Mouse (Mus musculus) hindbrain, embryonic 12.5 days (tissue): ENCODE measurements around the gene Vmn1r94. TPM values are rescaled to one million over a fixed set of nuclear protein-coding genes. Genes with fewer than 3 reads are reported as not detected.
"Not testable (repeated sequence)": the region's sequence is repeated elsewhere in the genome, so short reads cannot be mapped to it uniquely, and the experiment has no call there.

Source experiments
- ATAC-seq: fragments of 200-750 bp; cut with Nextera tagmentation; 2 replicates; pipeline ENCODE4 v1.8.0; 2017; ENCODE audit warnings: moderate TSS enrichment; ENCODE audit not compliant: low FRiP score
- H3K27ac ChIP-seq: fragments of 300-500 bp; sonication (generic); 2 replicates; pipeline ENCODE4 v1.5.1; 2016; ENCODE audit warnings: mild to moderate bottlenecking
- H3K27me3 ChIP-seq: fragments of 300-500 bp; sonication (generic); 2 replicates; pipeline ENCODE4 v1.6.1; 2016; ENCODE audit warnings: mild to moderate bottlenecking
- H3K36me3 ChIP-seq: fragments of 300-500 bp; sonication (generic); 2 replicates; pipeline ENCODE4 v1.6.1; 2016; ENCODE audit warnings: mild to moderate bottlenecking
- H3K4me1 ChIP-seq: fragments of 300-500 bp; sonication (generic); 2 replicates; pipeline ENCODE4 v1.6.1; 2016
- H3K4me2 ChIP-seq: fragments of 300-500 bp; sonication (generic); replicated peaks from 2 replicates; pipeline ENCODE4 v1.6.1; 2016; ENCODE audit warnings: mild to moderate bottlenecking
- H3K4me3 ChIP-seq: fragments of 300-500 bp; sonication (generic); 2 replicates; pipeline ENCODE4 v1.5.1; 2016; ENCODE audit warnings: mild to moderate bottlenecking
- H3K9ac ChIP-seq: fragments of 300-500 bp; sonication (generic); 2 replicates; pipeline ENCODE4 v1.6.1; 2016; ENCODE audit warnings: mild to moderate bottlenecking, moderate library complexity
- H3K9me3 ChIP-seq: fragments of 300-500 bp; sonication (generic); replicated peaks from 2 replicates; pipeline ENCODE4 v1.6.1; 2016; ENCODE audit warnings: mild to moderate bottlenecking
- WGBS: fragments of 180-500 bp; shearing (Covaris S2); methylation state at CpG from one replicate; pipeline ENCODE4 v1.1.7; 2016; 5-methylcytosine and 5-hydroxymethylcytosine counted together
- polyA plus RNA-seq: library from polyadenylated mRNA; unstranded; fragments of >200 nt; fragmentation: Nextera tagmentation; extraction: Ambion mirVana; gene quantifications from 2 replicates; pipeline ENCODE4 v1.2.1, GENCODE M21; 2016

The Vmn1r94 gene
- polyA plus RNA-seq, result not detected in 2 replicates

GRCm38 (mm10) chr7:20168277-20168676 lies at the start of gene Vmn1r94:
Vmn1r94 (minus strand) TSS chr7:20168377.
- WGBS, result no CpG with 5 or more reads among the region's 3 CpGs
- not testable (repeated sequence) for H3K27me3 ChIP-seq, H3K36me3 ChIP-seq, H3K4me2 ChIP-seq, H3K9ac ChIP-seq, H3K4me3 ChIP-seq, ATAC-seq, H3K4me1 ChIP-seq, H3K9me3 ChIP-seq, H3K27ac ChIP-seq

GRCm38 (mm10) chr7:20205507-20205906 lies 37.3 kb upstream of the Vmn1r94 start, which contains the start of gene Gm6164:
Gm6164 (minus strand) TSS chr7:20205607.
- H3K27me3 ChIP-seq, H3K9me3 ChIP-seq, H3K4me2 ChIP-seq, H3K9ac ChIP-seq, H3K36me3 ChIP-seq, H3K4me3 ChIP-seq, ATAC-seq, H3K4me1 ChIP-seq, H3K27ac ChIP-seq: not testable (repeated sequence)
- no CpG with 5 or more reads among the region's 2 CpGs for WGBS

- WGBS, result no CpG with 5 or more reads among the region's 3 CpGs
- H3K9me3 ChIP-seq, H3K36me3 ChIP-seq, H3K4me1 ChIP-seq, H3K27me3 ChIP-seq, H3K4me2 ChIP-seq, H3K27ac ChIP-seq, H3K9ac ChIP-seq, H3K4me3 ChIP-seq, ATAC-seq: not testable (repeated sequence)
Measured at GRCm38 (mm10) chr7:20193410-20193809, 25.2 kb upstream of the Vmn1r94 start, which contains the start of gene Vmn1r95. Vmn1r95 (plus strand) TSS chr7:20193710.

DNA sequence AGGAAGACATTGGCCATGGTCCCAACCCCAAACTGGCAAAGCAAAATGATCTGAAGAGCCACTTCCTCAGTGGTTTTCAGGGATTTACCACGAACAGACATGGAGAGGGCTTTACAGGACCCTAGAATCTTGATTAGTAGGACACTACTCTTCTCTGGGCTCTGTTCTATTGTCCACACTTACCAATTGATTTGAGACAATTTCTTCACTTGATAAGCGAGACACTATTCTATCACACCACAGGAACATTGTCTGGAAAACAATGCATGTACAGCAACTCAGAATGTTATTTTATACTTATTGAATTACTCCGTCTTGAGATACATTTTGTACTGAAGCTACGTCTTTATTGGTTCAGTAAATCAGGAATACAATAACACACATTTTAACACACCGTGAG lies 29.2 kb downstream of the Vmn1r94 start, which contains the start of gene Vmn1r93:
TSS of gene Vmn1r93 (minus strand) at position 101 of the 400 bp plus-strand sequence.
- H3K36me3 ChIP-seq, H3K4me2 ChIP-seq, H3K4me1 ChIP-seq, ATAC-seq, H3K4me3 ChIP-seq, H3K27me3 ChIP-seq, H3K27ac ChIP-seq, H3K9ac ChIP-seq, H3K9me3 ChIP-seq: not testable (repeated sequence)
- WGBS, result no CpG with 5 or more reads among the region's 5 CpGs

- H3K9me3 ChIP-seq, H3K27ac ChIP-seq, H3K27me3 ChIP-seq, H3K4me3 ChIP-seq, H3K9ac ChIP-seq, H3K4me2 ChIP-seq, H3K4me1 ChIP-seq, ATAC-seq, H3K36me3 ChIP-seq: not testable (repeated sequence)
- no CpG with 5 or more reads among the region's 2 CpGs for WGBS
Measured at GRCm38 (mm10) chr7:20122479-20122878, 45.7 kb downstream of the Vmn1r94 start, which contains the start of gene Gm16442. Gm16442 (minus strand) TSS chr7:20122579.

Other genes starting within 250 kb of the Vmn1r94 start
- 4.6 and 6.1 TPM in 2 replicates for gene Pvr, start 247.2 kb downstream of the Vmn1r94 start, polyA plus RNA-seq
- gene Igsf23, start 217.6 kb downstream of the Vmn1r94 start, polyA plus RNA-seq, result 0.32 TPM in 1 of 2 replicates, not detected in the other
- gene Ceacam20, start 203.0 kb downstream of the Vmn1r94 start, polyA plus RNA-seq, result not detected in 2 replicates
- gene Nlrp9b, start 176.9 kb downstream of the Vmn1r94 start, polyA plus RNA-seq, result not detected in 2 replicates
- not detected in 2 replicates for gene Vmn1r91, start 68.7 kb downstream of the Vmn1r94 start, polyA plus RNA-seq
- not detected in 2 replicates for gene Gm16442, start 45.8 kb downstream of the Vmn1r94 start, polyA plus RNA-seq
- gene Vmn1r93, start 29.3 kb downstream of the Vmn1r94 start, polyA plus RNA-seq, result not detected in 2 replicates
- gene Vmn1r95, start 25.3 kb upstream of the Vmn1r94 start, polyA plus RNA-seq, result not detected in 2 replicates
- gene Gm6164, start 37.2 kb upstream of the Vmn1r94 start, polyA plus RNA-seq, result not detected in 2 replicates
- gene Gm4498, start 65.5 kb upstream of the Vmn1r94 start, polyA plus RNA-seq, result not detected in 2 replicates
- not detected in 2 replicates for gene Gm5890, start 94.5 kb upstream of the Vmn1r94 start, polyA plus RNA-seq
- gene Gm4133, start 165.7 kb upstream of the Vmn1r94 start, polyA plus RNA-seq, result not detected in 2 replicates
- gene Gm5728, start 207.0 kb upstream of the Vmn1r94 start, polyA plus RNA-seq, result not detected in 2 replicates
- not detected in 2 replicates for gene Vmn1r100, start 249.6 kb upstream of the Vmn1r94 start, polyA plus RNA-seq